Mouse (Mus musculus): ENCODE results near the gene Trpm8. TPM values are rescaled to one million over a fixed set of nuclear protein-coding genes. Genes with fewer than 3 reads are reported as not detected.

Gene Trpm8
- total and polyA plus RNA-seq, 3 experiments: not detected

GRCm38 (mm10) chr1:88273832-88274231, 3.6 kb upstream of the Trpm8 start:
- no peak for TF ChIP-seq PAX5 (IDR thresholded peaks at IDR 0.05; ENCODE audit: low read length)
- 0 out of 2 replicates have a peak, but pooled peaks have one; percentile 21 for TF ChIP-seq POLR2AphosphoS2 (IDR thresholded peaks at IDR 0.05; ENCODE audit: low read depth, low read length)
- H3K9me3 ChIP-seq (replicated peaks; ENCODE audit: low read length): peaks cover 24% of the 10 kb centered on the region
- peaks cover 31% of the 10 kb centered on the region for H3K79me2 ChIP-seq (replicated peaks; ENCODE audit: control insufficient read depth, extremely low read depth, insufficient read depth, poor library complexity, severe bottlenecking)
- dilution Hi-C loops (cut with MboI; ENCODE audit: extremely low pct_ligation_motif_present, extremely low pct_unique_long_range_greater_than_20kb, low sequenced_read_pairs) (no loop called here), in situ Hi-C loops (cut with MboI; ENCODE audit: low pct_ligation_motif_present, low pct_unique_long_range_greater_than_20kb, low sequenced_read_pairs) (no loop called here)
- H3K4me2 ChIP-seq (ENCODE audit: insufficient read depth, low read depth, poor library complexity, severe bottlenecking): no peak overlapping the region
- no peak overlapping the region for H3K4me3 ChIP-seq (replicated peaks in 1 of 3; ENCODE audit: low read depth in 2 of 3, low read length in 2 of 3, poor library complexity in 1 of 3)
- peaks cover 5 to 20% of the 10 kb centered on the region in 2 experiments for H3K4me1 ChIP-seq (ENCODE audit: control insufficient read depth in 1 of 2, insufficient read depth in 2 of 2)
- no peak overlapping the region for H3K27ac ChIP-seq (ENCODE audit: insufficient read depth, low read depth)
- no peak for DNase-seq (ENCODE audit: extremely low read depth)
- peaks cover 48 to 60% of the 10 kb centered on the region in 2 experiments for H3K36me3 ChIP-seq (replicated peaks in 1 of 2; ENCODE audit: control insufficient read depth in 1 of 2, insufficient read depth in 1 of 2, low read length in 1 of 2)
- H3K27me3 ChIP-seq (replicated peaks): peaks cover 6% of the 10 kb centered on the region
- no peak overlapping the region for H3K9ac ChIP-seq (ENCODE audit: insufficient read depth, low read depth)

GRCm38 (mm10) chr1:88274371-88275077, 2.9 kb upstream of the Trpm8 start:
- no peak overlapping the region for H3K9ac ChIP-seq (ENCODE audit: insufficient read depth, low read depth)
- H3K4me3 ChIP-seq (replicated peaks in 1 of 3; ENCODE audit: low read depth in 2 of 3, low read length in 2 of 3, poor library complexity in 1 of 3): no peak overlapping the region
- DNase-seq (ENCODE audit: extremely low read depth): no peak
- H3K9me3 ChIP-seq (replicated peaks; ENCODE audit: low read length): peaks cover 23% of the 10 kb centered on the region
- H3K79me2 ChIP-seq (replicated peaks; ENCODE audit: control insufficient read depth, extremely low read depth, insufficient read depth, poor library complexity, severe bottlenecking): peaks cover 31% of the 10 kb centered on the region
- dilution Hi-C loops (cut with MboI; ENCODE audit: extremely low pct_ligation_motif_present, extremely low pct_unique_long_range_greater_than_20kb, low sequenced_read_pairs): no loop called here
- H3K4me2 ChIP-seq (ENCODE audit: insufficient read depth, low read depth, poor library complexity, severe bottlenecking): no peak overlapping the region
- in situ Hi-C loops (cut with MboI; ENCODE audit: low pct_ligation_motif_present, low pct_unique_long_range_greater_than_20kb, low sequenced_read_pairs): loop anchor here (25.0 kb wide), 1 partner anchor 312 kb away; no protein-coding TSS in a partner anchor
- peaks cover 5 to 20% of the 10 kb centered on the region in 2 experiments for H3K4me1 ChIP-seq (ENCODE audit: control insufficient read depth in 1 of 2, insufficient read depth in 2 of 2)
- H3K36me3 ChIP-seq (replicated peaks in 1 of 2; ENCODE audit: control insufficient read depth in 1 of 2, insufficient read depth in 1 of 2, low read length in 1 of 2): peaks cover 41 to 54% of the 10 kb centered on the region in 2 experiments
- TF ChIP-seq BHLHE40 (IDR thresholded peaks at IDR 0.05; ENCODE audit: low read depth, low read length) (no peak), RCOR1 (conservative IDR thresholded peaks at IDR 0.05; ENCODE audit: low read depth, low read length) (no peak), IRF4 (IDR thresholded peaks at IDR 0.05; ENCODE audit: low read depth, low read length) (no peak), UBTF (IDR thresholded peaks at IDR 0.05; ENCODE audit: low read depth, low read length) (no peak), ZKSCAN1 (IDR thresholded peaks at IDR 0.05; ENCODE audit: borderline replicate concordance, low read depth, low read length) (no peak), MYC (IDR thresholded peaks at IDR 0.05; ENCODE audit: low read depth, low read length) (no peak), ZNF384 (IDR thresholded peaks at IDR 0.05; ENCODE audit: low read depth, low read length) (no peak), TCF12 (IDR thresholded peaks at IDR 0.05; ENCODE audit: low read depth, low read length) (no peak), SMC3 (IDR thresholded peaks at IDR 0.05; ENCODE audit: low read depth, low read length) (no peak), MEF2A (IDR thresholded peaks at IDR 0.05; ENCODE audit: borderline replicate concordance, low read depth, low read length) (no peak), NELFE (IDR thresholded peaks at IDR 0.05; ENCODE audit: low read depth, low read length) (0 out of 2 replicates have a peak, but pooled peaks have one; percentile 27), CHD2 (IDR thresholded peaks at IDR 0.05; ENCODE audit: low read length) (no peak), CHD1 (IDR thresholded peaks at IDR 0.05; ENCODE audit: low read depth, low read length) (no peak), SIN3A (IDR thresholded peaks at IDR 0.05; ENCODE audit: low read length) (peak; percentile 37; the same call in 1 of the 2 replicates), MAX (IDR thresholded peaks at IDR 0.05; ENCODE audit: low read length) (no peak), CTCF (conservative IDR thresholded peaks at IDR 0.05 in 1 of 2, IDR thresholded peaks at IDR 0.05 in 1 of 2; ENCODE audit: low read depth in 2 of 2, low read length in 2 of 2) (no peak), MAFK (IDR thresholded peaks at IDR 0.05; ENCODE audit: insufficient replicate concordance, low read length) (0 out of 2 replicates have a peak, but pooled peaks have one; percentile 12), HCFC1 (IDR thresholded peaks at IDR 0.05; ENCODE audit: low read depth, low read length) (no peak)
- H3K27ac ChIP-seq (ENCODE audit: insufficient read depth, low read depth): no peak overlapping the region
- peaks cover 12% of the 10 kb centered on the region for H3K27me3 ChIP-seq (replicated peaks)
